Mouse (Mus musculus): Measurements from ENCODE around the gene L3mbtl1.
"Not testable (repeated sequence)": the region's sequence is repeated elsewhere in the genome, so short reads cannot be mapped to it uniquely, and the experiment has no call there.

DNA sequence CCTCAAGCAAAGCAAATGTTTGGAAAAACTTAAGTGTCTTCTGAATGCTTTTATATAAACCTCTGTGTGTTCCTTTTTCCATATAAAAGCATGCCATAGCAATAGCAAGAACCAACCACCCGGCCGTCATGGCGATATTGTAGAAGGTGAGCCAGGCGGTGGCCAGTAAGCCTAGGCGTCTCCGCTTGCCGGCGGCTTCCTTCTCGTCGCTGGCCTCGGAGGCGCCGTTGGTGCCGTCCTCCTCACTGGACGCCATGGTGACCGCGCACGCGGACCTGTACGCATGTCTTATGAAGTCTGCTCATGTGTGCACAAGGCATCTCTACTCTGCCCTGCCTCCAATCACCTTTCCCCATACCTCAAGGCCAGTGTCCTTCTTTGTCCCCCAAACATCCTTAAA is 44.0 kb upstream of the L3mbtl1 start:
- not testable (repeated sequence) for TF ChIP-seq CTCF (IDR thresholded peaks at IDR 0.05; ENCODE audit: low read depth); EP300 (optimal IDR thresholded peaks at IDR 0.05)
